Mouse (Mus musculus) spleen, postnatal 4 days (tissue): Measurements from ENCODE around the gene Cops9.

Experiments
- DNase-seq, 2 experiments: peaks; one replicate each; pipeline ENCODE4 v3.0.0; 2022; ENCODE audit warnings: low spot score in 2 of 2

Gene Cops9

DNA sequence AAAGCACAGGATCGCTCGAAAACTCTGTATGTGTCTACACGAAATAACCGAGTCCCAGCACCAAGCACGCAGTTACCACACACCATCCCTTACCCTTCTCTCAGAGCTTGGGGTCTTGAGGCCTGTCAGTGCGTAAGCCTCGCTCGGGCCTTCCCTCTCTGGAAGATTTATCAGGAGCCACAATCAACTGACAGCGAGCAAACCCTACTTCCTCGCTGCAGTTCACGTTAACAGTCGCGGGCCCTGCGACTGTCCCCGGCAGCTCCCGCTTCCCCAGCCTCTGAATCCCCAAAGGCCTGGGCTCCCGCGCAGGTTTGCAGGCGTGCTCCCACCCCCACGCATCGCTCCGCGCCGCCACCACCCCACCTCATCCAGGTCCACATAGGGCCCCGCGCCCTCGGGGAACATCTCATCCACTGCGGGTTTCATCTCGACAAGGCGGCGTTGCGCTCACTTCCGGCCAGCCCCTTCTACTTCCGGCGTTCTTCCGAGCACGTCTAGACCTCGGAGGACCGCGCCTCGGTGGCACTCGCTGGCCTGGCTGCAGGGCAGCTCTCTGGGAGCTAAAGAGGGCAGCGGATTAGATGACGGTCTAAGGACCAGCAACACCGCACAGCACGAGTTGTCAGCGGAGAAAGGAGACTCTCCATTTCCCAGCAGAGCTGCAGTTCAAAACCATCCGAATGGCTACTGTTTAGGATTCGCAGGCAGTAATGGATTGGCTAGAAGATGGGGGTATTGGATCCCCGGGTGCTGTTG is at the start of gene Cops9:
Cops9 (minus strand) TSS at position 472 of the 759 bp plus-strand sequence.
- DNase-seq, result peak; percentile 85 to 93

DNA sequence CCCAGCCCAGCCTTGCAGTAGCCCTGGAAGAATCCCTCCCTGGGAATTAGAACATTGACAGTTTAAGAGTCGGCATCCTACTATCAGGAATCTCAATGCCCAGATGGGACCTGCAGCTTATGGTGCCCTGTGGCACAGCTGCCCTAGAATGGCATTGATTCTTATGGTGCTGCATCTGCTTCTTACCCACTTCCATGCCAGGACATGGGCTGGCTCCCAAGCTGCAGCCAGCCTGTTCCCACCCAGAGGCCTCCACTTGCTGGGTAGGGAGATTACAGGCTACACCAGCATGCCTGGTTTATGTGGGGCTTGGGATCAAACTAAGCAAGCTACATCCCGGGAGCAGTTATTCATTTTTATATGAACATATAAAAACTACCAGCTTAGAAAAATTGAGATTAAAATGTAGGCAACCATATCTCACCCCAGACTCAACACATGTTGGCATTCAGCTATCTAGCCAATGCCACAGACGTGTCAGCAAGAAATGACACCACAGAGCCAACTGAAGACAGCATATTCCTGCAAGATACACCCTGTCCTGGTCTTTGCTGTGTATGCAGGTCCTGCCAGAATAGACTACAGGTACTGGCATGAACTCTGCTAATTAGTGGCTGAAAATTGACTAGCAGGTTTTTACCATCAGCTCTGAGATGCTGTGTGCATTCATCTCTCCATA is 49.5 kb upstream of the Cops9 start:
- DNase-seq, result no peak

DNA sequence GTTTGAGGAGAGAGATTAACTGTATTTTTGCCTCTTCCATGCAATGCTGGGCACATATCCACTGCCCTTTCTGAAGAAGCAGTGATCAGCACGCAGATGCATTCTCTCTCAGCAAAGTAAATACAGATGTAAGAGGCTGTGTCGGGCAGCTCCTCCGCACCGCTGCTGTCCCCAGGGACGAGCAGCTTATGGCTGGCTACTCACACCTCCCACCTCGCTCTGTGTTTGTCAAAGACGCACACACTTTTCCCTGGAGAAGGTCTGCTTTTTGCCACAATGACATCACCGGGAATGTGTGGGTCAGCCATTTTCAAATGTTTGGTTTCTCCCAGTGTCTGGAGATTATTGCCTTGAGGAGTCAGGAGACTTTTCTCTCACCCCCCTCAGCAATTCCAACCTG is 45.2 kb upstream of the Cops9 start:
- DNase-seq, result no peak

DNA sequence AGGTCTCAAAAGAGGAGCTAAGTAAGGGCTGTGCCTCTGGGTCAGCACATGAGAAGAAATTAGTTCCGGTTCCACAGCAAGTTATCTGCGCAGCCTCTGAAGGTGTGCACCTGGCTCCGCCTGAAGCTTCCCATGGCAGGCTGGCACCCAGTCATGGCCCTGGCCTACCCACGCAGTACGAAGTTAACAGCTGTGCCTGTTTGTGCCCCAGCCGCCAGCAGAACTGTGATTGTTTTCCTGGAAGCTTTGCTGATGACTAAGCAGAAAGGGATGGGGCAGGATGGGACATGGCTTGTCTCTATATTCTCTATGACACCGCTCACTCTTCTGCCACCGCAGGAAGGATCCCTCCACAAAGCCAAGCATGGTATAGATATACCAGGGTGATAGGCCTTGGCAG is 41.4 kb upstream of the Cops9 start:
- no peak for DNase-seq

DNA sequence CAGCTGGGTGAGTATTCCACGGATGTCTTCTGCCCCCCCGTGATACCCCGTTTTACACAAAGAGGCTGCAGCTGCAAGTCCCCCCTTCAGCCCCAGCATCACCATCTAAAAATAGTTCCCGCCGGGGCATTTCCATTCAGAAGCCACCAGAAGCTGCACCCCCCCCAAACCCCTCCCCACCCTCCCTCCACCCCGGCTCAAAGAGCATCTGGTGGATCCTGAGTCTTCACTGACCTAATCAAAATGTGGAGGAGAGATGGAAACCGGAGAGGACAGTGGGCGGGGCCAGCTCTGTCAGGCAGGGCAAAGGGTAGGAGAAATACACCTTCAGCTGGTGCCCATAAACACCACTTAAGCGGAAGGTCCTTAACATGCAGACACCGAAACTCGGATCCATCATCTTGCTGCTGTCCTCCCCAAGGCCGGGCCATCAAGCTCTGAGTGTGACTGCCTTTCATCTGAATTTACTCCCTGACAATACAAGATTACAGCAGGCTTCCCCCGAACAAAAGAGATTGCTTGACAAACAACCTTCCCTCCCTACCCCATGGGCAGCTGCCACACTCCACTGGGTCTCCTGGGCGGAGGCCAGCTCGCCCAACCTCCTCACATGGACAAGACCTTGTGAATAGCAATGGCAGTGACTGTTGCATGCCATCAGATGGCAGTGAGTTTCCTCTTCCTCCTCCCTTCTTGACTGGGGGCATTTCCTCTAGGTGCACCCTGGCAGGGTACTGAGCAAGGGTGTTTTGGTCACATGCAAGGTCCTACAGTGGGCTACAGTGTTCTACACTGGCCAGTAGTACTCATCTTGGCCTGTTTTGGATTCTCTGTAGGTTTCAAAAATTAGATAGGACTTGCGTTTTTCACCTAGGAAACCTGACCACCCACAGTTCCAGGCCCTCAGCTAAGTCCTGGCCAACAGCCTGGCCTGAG is 39.2 kb upstream of the Cops9 start:
- DNase-seq, result no peak

DNA sequence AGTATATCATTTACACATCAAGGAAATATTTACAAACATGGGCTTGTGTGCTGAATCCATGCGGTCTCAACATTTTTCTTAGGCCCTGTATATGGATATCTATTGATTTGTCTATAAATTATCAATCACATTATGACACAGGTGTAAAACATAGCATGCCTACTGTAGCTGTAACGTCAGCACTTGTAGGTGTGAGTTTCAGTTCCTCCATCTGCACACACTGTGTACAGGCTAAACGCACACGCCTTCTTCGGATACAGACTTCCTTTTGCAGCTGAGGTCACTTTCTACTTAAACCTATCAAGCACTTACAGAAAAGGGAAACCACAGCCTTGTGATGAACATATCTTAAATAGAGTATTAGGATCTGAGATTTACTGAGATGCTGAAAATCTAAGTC is 37.0 kb upstream of the Cops9 start:
- DNase-seq, result no peak

DNA sequence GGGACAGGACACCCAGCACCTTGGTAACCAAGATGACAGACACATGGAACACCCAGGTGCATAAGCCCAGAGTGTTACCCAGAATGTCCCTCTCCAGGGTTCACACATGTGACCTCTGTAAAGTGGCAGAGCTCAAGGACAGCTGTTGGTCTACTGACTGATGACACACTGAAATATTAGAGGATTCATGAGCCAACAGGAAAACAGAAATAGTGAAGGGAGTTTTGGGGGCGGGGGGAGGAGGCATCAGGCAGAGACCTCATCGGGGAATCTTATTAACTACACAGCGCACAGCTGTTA is 34.8 kb upstream of the Cops9 start:
- DNase-seq, result no peak

DNA sequence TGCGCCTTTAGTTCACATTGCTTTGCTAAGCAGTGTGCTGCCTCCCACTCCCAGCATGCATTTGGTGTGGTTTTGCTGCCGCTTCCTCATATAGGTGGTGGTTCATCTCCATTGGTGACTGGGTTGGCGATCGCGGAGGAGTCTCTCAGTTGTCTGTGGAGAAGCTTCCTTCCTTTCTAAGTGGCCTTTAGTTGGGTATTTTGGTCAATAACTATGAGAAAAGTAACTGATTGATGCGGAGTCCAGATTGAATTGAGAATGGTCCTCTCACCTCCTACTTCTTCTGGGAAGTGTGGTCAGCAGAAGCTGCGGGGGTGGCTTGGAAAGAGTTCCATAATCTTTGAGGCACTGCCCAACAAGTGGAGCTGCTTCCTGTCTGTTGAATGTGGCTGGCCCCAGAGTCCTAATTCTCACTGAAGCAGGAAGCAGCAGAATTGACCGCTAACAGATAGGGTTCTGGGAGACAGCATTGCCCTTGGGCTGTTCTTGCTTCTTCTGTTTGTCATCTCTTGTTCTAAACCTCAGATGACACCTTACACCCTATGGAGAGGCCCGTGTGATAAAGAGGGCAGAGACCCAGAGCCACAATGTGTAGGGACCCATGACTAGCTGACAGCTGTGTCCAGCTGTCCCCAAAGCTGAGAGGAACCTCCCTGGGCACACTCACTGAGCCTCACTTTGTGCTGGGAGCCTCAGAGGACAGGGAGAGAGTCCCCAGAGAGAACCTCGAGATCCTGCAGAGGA is 34.3 kb upstream of the Cops9 start:
- no peak for DNase-seq

DNA sequence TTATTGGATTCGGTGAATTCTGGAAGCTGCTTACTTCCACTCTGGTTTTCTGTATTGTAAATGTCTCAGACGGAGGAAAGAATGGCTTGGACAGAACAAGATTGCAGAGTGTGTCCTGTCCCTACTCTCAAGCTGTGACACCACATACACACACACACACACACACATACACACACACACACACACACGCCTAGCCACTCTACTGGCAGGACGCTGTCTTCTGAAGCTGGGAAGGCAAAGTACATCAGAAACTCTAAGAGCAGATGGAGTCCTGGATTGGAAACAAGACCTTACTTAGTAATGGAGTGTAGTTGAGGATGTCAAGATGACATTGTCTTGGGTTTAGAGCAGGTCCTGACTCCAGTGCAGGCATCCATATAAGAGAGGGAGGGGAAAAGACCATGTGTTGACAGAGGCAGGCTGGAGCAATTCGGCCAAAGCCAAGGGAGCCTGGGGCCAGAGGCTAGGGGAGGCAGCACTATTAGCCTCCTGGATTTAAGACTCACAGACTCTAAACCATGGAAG is 31.5 kb upstream of the Cops9 start:
- DNase-seq, result no peak

DNA sequence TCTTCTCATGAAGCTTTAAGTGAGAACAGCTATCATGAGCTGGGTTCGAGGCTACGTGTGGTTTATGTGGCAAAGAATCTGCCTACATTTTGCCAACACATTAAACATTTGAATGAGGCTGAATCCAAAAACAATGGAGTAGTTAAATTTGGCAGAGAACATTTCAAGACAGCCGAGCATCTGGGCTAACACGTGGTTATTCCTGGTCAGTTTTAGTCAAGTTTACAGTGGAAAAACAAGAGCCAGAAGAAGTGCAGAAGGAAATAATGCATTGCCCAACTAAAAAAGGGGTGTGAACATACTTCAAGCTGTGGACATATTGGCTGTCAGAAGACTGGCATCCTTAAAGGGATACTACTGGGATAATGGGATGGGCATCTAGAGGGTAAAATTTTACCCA is 29.5 kb upstream of the Cops9 start:
- no peak for DNase-seq

DNA sequence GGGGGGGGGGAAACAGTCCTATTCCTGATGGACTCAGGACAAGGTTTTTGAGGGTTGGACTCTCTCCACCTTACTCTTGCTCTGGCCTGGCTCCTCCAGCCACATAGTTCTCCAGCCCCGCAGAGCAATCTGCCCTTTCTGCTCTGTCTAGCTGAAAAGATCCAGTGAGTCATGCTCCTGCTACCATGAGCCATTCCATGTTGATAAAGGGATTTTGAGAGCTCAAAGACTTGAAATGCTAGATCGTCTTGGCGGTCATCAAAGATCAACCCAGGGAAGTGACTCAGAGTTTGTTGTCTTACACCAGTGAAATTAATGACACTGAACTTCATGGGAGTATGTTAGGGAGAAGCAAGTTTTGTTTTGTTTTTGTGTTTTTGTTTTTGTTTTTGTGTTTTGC is 27.6 kb upstream of the Cops9 start:
- DNase-seq, result no peak

DNA sequence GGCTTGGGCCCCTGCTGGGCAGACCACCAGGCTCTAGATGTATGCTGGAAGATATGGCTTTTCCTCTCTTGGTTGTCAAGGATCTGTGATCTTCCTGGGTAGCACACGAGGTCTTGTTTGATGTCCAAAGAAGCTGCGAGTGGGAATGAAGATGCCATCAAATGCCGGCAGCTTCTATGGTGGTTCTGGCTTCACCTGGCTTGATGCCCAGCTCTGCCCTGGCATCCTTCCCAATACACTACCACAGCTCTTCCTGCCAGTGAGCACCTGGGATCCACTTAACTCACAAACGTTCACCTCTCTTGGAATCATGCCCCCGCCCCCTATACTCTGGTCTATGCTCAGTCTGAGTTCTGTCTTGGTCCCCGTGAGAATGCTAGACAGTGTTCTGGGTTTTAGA is 25.3 kb upstream of the Cops9 start:
- DNase-seq, result no peak

DNA sequence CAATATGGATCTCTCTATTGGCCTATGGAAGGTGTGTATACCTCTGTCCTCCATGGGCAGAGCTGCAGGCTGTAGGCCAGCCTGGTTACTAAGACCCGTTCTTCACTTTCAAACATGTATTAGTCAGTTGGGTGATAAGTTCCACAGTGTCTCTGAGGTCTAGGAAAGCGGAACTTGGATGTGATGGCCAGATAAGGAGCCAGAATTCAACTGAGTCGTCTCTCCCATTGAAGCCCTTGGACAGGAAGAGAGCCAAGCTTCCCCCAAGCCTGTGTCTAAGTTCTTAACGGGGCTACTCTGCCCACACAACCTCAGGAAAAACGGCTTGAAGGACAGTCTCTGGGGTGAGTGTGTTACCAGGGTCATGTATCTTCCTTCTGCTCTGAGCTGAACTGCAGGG is 17.6 kb upstream of the Cops9 start:
- DNase-seq, result no peak

DNA sequence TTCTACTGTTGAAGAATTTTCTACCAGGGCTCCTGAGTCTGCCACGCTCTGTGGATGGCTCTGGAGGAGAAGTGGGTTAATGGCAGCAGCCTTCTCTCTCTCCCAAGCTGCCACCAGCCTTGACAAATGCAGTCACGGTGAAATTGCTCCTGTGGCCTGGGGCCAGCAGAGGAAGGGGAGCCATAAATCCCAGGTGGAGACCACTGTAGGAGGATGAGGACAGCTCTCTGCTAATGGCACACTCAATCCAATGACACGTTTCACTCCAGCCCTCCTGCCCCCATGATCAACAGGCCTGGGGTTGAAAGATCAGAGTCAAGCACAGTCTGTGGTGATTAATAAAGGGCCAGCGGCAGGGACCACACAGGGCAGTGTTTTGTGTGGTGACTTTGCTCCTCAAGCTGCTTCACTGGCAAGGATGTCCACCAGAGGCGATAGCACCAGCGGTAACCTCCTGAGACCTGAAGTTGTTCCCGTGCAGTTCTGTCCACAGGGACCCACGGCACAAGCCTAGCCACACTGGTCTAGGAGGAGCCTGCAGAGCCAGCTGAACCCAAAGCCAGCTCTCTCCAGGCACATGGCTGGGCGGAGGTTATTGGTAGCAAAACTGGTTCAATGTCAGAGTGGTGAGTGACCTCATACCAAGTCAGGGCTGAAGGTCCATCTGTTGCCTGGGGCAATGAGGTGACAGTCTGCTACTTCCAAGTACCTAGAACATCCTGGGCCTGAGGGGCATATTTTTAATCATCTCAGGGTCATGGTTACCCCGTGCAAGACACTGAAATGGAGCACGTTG is 15.4 kb upstream of the Cops9 start:
- no peak for DNase-seq

DNA sequence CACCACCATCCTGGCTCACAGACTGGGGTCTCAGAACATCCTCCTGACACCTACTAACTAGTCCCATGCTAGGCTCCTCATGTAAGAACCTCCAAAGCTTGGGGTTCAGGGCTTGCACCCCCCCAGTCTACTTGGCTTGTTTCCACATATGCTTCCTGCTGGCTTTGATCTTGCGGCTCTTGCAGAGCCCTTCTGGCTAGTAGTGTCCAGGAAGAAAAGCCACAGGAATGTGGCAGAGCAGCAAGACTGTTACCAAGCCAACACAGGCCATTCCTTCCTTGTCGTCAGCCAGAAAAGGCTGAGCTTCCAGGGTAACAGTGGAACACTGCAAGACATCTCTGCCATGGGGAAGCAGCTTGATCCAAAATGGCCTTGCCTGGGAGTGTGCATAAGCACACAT is 12.9 kb upstream of the Cops9 start:
- DNase-seq, result no peak

DNA sequence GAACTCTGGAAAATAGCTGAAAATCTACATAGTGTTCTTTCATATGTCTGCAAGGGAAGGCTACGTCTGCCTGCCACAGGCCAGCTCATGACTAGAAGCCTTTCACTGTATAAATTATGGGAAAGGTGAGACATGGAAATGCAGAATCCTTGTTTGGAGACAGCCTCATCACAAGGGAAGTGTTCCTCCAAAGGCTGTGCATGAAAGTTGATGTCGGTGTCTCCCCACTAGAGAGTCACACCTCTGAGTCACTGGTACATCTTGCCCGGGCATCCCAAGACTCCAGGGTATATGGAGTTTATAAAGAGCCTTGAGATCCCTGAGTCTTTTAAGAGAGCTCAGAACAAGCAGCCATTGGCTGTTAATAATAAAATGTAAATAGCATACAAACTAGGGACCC is 11.4 kb upstream of the Cops9 start:
- DNase-seq, result no peak

DNA sequence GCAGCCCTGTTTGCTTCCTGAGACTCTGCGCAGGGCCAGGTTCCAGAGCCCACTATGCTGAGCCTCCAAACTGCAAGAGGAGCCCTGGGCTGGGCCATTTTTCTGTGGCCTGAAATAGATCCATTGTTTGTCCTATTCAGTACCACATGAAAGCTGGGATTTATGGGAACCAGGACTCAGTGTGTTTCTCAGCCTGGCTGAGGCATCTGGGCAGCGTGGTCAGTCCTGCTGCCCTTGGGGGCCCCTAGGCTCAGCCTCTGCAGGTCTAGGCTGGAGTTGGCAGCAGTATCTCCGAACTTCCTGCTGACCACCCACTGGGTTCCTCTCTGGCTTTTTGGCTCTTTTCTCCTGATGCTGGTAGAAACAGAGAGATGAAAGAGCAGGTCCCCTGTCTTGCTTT is 9.7 kb upstream of the Cops9 start:
- DNase-seq, result no peak

DNA sequence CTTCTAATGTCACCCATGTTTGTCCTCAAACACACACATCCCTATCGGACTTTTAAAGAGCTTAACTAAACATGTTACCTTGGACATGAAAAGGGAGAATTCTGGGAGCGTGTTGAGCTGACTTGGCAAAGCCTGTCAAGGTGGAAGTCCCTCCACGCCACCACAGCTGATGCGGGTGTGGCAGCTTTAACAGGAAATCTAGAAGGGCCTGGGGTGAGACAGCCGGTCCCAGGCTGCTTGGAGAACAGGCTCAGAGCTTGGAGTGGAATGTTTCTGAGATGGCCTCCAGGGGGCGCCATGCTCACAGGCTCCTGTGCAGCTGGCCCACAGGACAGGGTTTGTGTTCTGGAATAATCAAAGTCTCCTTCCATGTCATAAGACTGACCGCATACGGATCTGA is 6.9 kb upstream of the Cops9 start, which contains the start of gene Otos:
Otos (minus strand) TSS at position 169 of the 400 bp plus-strand sequence.
- DNase-seq, result peak; percentile 51 to 82

DNA sequence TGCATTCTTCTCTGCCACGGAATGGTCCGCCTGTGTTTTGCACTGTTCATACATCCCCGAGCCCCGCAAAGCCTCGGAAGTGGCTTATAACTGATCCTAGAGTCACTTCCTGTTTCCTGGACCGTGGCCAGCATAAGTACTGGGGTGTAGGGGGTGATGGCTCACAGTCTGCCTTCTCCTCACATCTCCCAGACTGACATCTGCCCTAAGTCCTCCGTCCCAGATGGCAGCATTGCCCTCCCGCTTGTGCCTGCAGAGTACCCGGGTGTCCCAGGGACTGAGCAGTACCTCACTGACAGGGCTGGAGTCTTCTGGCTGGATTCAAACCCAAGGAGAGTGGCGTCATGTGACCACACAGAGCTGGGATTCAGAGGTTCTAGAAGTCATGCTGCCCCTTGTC is 6.4 kb upstream of the Cops9 start:
- no peak for DNase-seq

DNA sequence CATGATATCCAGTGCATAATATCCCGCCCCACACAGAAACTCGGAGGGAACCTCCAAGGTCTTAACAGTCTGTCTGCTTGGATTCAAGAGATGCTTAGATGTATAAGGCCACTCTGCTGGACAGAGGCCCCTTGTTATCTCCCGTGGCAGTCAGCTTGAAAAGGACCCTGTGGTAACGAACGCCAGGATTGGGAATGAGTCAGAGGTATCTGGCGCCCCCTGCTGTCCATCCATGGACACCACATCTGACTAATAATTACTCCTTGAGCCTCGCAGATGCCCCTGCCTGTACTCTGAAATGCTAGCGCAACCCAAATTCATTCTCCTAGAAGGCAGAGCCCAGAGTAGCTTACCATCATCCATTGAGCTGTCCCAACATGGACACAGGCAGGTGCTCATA is 6.0 kb upstream of the Cops9 start:
- peak; percentile 51 to 82 for DNase-seq

DNA sequence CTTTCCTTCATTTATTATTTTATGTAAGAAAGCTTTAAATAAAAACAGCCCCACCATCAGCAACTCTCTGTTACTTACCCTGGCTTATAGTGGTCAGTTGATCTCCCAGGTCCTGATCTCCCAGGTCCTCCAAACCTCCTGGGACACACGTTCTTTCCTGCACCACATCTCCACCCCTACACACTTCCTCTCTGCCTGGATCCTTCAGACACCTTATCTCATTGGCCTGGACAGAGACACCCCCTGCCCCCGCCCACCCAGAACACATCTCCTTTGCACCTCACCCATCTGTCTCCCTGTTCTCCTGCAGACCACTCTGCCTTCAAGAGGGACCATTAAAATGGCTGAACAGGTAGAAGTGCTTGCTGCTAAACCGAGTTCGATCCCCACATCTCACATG is 5.2 kb upstream of the Cops9 start:
- no peak for DNase-seq
